Mouse (Mus musculus) hindbrain, embryonic 10.5 days (tissue): ENCODE measurements around the gene Bicc1. TPM values are rescaled to one million over a fixed set of nuclear protein-coding genes. Genes with fewer than 3 reads are reported as not detected.

Source experiments
- DNase-seq: peaks from one replicate; pipeline ENCODE4 v3.0.0-alpha.2; 2017; ENCODE audit warnings: low spot score
- H3K27ac ChIP-seq: fragments of 300-500 bp; sonication (generic); 2 replicates; pipeline ENCODE4 v1.5.1; 2016; ENCODE audit warnings: mild to moderate bottlenecking, moderate library complexity
- H3K27me3 ChIP-seq: fragments of 300-500 bp; sonication (generic); 2 replicates; pipeline ENCODE4 v1.6.1; 2016; ENCODE audit warnings: mild to moderate bottlenecking; ENCODE audit not compliant: poor library complexity, insufficient read depth, severe bottlenecking
- H3K36me3 ChIP-seq: fragments of 300-500 bp; sonication (generic); 2 replicates; pipeline ENCODE4 v1.6.1; 2016; ENCODE audit warnings: mild to moderate bottlenecking, moderate library complexity
- H3K4me1 ChIP-seq: fragments of 300-500 bp; sonication (generic); replicated peaks from 2 replicates; pipeline ENCODE4 v1.6.1; 2016; ENCODE audit warnings: mild to moderate bottlenecking
- H3K4me3 ChIP-seq: fragments of 300-500 bp; sonication (generic); 2 replicates; pipeline ENCODE4 v1.5.1; 2016; ENCODE audit warnings: mild to moderate bottlenecking, moderate library complexity
- H3K9me3 ChIP-seq: fragments of 300-500 bp; sonication (generic); 2 replicates; pipeline ENCODE4 v1.6.1; 2016; ENCODE audit warnings: mild to moderate bottlenecking, moderate library complexity
- WGBS: fragments of 180-500 bp; shearing (Covaris S2); methylation state at CpG from one replicate; pipeline ENCODE4 v1.1.7; 2016; 5-methylcytosine and 5-hydroxymethylcytosine counted together
- polyA plus RNA-seq: library from polyadenylated mRNA; unstranded; fragments of >200 nt; fragmentation: Nextera tagmentation; extraction: Ambion mirVana; gene quantifications from 2 replicates; pipeline ENCODE4 v1.2.1, GENCODE M21; 2016

The Bicc1 gene
- polyA plus RNA-seq, 1 experiment from 2014 or later = 5.5 TPM

- Histone ChIP-seq H3K27ac (no peak overlapping the region), H3K9me3 (no peaks in the 10 kb centered on the region), H3K27me3 (no peaks in the 10 kb centered on the region), H3K4me1 (no peaks in the 10 kb centered on the region), H3K4me3 (no peak overlapping the region), H3K36me3 (no peaks in the 10 kb centered on the region)
- 91% methylated on average over 18 of the region's 18 CpGs for WGBS
- DNase-seq = no peak
Measured at GRCm38 (mm10) chr10:71025131-71025894, 134.2 kb downstream of the Bicc1 start.

- Histone ChIP-seq H3K27me3 (no peaks in the 10 kb centered on the region), H3K36me3 (no peaks in the 10 kb centered on the region), H3K4me1 (no peaks in the 10 kb centered on the region), H3K4me3 (no peak overlapping the region), H3K27ac (no peak overlapping the region), H3K9me3 (no peaks in the 10 kb centered on the region)
- DNase-seq = no peak
- WGBS = 82% methylated on average over 9 of the region's 9 CpGs
Measured at GRCm38 (mm10) chr10:71024681-71025080, 134.8 kb downstream of the Bicc1 start.

GRCm38 (mm10) chr10:71023471-71023870 lies 136.0 kb downstream of the Bicc1 start:
- H3K4me1 ChIP-seq = no peaks in the 10 kb centered on the region
- no peaks in the 10 kb centered on the region for H3K27me3 ChIP-seq
- no peak overlapping the region for H3K27ac ChIP-seq
- H3K4me3 ChIP-seq = no peak overlapping the region
- WGBS = 77% methylated on average over 3 of the region's 3 CpGs
- no peak for DNase-seq
- no peaks in the 10 kb centered on the region for H3K9me3 ChIP-seq
- no peaks in the 10 kb centered on the region for H3K36me3 ChIP-seq

GRCm38 (mm10) chr10:71020459-71020858 lies 139.0 kb downstream of the Bicc1 start:
- 88% methylated on average over 5 of the region's 5 CpGs for WGBS
- Histone ChIP-seq H3K36me3 (no peaks in the 10 kb centered on the region), H3K27ac (no peak overlapping the region), H3K9me3 (no peaks in the 10 kb centered on the region), H3K27me3 (no peaks in the 10 kb centered on the region), H3K4me1 (no peaks in the 10 kb centered on the region), H3K4me3 (no peak overlapping the region)
- no peak for DNase-seq

- DNase-seq = no peak
- 95% methylated on average over 6 of the region's 6 CpGs for WGBS
- H3K4me1 ChIP-seq = no peaks in the 10 kb centered on the region
- no peaks in the 10 kb centered on the region for H3K27me3 ChIP-seq
- no peak overlapping the region for H3K4me3 ChIP-seq
- no peaks in the 10 kb centered on the region for H3K9me3 ChIP-seq
- no peak overlapping the region for H3K27ac ChIP-seq
- H3K36me3 ChIP-seq = no peaks in the 10 kb centered on the region
Measured at GRCm38 (mm10) chr10:71019836-71020235, 139.7 kb downstream of the Bicc1 start.

- no peak overlapping the region for H3K27ac ChIP-seq
- no peak for DNase-seq
- H3K4me1 ChIP-seq = no peaks in the 10 kb centered on the region
- no peaks in the 10 kb centered on the region for H3K27me3 ChIP-seq
- H3K9me3 ChIP-seq = no peaks in the 10 kb centered on the region
- H3K36me3 ChIP-seq = no peaks in the 10 kb centered on the region
- 88% methylated on average over 19 of the region's 19 CpGs for WGBS
- no peak overlapping the region for H3K4me3 ChIP-seq
Measured at GRCm38 (mm10) chr10:71009771-71010496, 149.6 kb downstream of the Bicc1 start.

- Histone ChIP-seq H3K4me3 (no peak overlapping the region), H3K36me3 (no peaks in the 10 kb centered on the region), H3K27me3 (no peaks in the 10 kb centered on the region), H3K27ac (no peak overlapping the region), H3K9me3 (no peaks in the 10 kb centered on the region), H3K4me1 (no peaks in the 10 kb centered on the region)
- DNase-seq = no peak
- WGBS = 93% methylated on average over 11 of the region's 11 CpGs
Measured at GRCm38 (mm10) chr10:71008721-71009120, 150.8 kb downstream of the Bicc1 start.

GRCm38 (mm10) chr10:71007956-71008355 lies 151.5 kb downstream of the Bicc1 start:
- Histone ChIP-seq H3K4me1 (no peaks in the 10 kb centered on the region), H3K27me3 (no peaks in the 10 kb centered on the region), H3K4me3 (no peak overlapping the region), H3K9me3 (no peaks in the 10 kb centered on the region), H3K27ac (no peak overlapping the region), H3K36me3 (no peaks in the 10 kb centered on the region)
- 89% methylated on average over 9 of the region's 9 CpGs for WGBS
- no peak for DNase-seq

GRCm38 (mm10) chr10:71007516-71007915 lies 152.0 kb downstream of the Bicc1 start:
- no peaks in the 10 kb centered on the region for H3K36me3 ChIP-seq
- DNase-seq = no peak
- H3K27ac ChIP-seq = no peak overlapping the region
- H3K4me1 ChIP-seq = no peaks in the 10 kb centered on the region
- no peak overlapping the region for H3K4me3 ChIP-seq
- H3K9me3 ChIP-seq = no peaks in the 10 kb centered on the region
- WGBS = 92% methylated on average over 5 of the region's 5 CpGs
- no peaks in the 10 kb centered on the region for H3K27me3 ChIP-seq

GRCm38 (mm10) chr10:71007001-71007400 lies 152.5 kb downstream of the Bicc1 start:
- no peaks in the 10 kb centered on the region for H3K4me1 ChIP-seq
- no peak for DNase-seq

GRCm38 (mm10) chr10:71002871-71003270 lies 156.6 kb downstream of the Bicc1 start:
- H3K27me3 ChIP-seq = no peaks in the 10 kb centered on the region
- WGBS = 92% methylated on average over 2 of the region's 2 CpGs
- no peak overlapping the region for H3K4me3 ChIP-seq
- no peaks in the 10 kb centered on the region for H3K9me3 ChIP-seq
- no peak for DNase-seq
- no peak overlapping the region for H3K27ac ChIP-seq
- no peaks in the 10 kb centered on the region for H3K36me3 ChIP-seq
- H3K4me1 ChIP-seq = no peaks in the 10 kb centered on the region

More at GRCm38 (mm10) chr10:71007001-71007400, 152.5 kb downstream of the Bicc1 start:
- WGBS = 88% methylated on average over 3 of the region's 3 CpGs
- H3K27me3 ChIP-seq = no peaks in the 10 kb centered on the region
- H3K36me3 ChIP-seq = no peaks in the 10 kb centered on the region
- no peaks in the 10 kb centered on the region for H3K9me3 ChIP-seq
- no peak overlapping the region for H3K4me3 ChIP-seq
- no peak overlapping the region for H3K27ac ChIP-seq

GRCm38 (mm10) chr10:71002186-71002585 lies 157.3 kb downstream of the Bicc1 start:
- DNase-seq = no peak
- H3K27me3 ChIP-seq = no peaks in the 10 kb centered on the region
- WGBS = 93% methylated on average over 4 of the region's 4 CpGs
- H3K36me3 ChIP-seq = no peaks in the 10 kb centered on the region
- no peak overlapping the region for H3K4me3 ChIP-seq
- no peak overlapping the region for H3K27ac ChIP-seq
- H3K9me3 ChIP-seq = no peaks in the 10 kb centered on the region
- H3K4me1 ChIP-seq = no peaks in the 10 kb centered on the region

- DNase-seq = no peak
- Histone ChIP-seq H3K4me1 (no peaks in the 10 kb centered on the region), H3K36me3 (no peaks in the 10 kb centered on the region), H3K9me3 (no peaks in the 10 kb centered on the region), H3K27me3 (no peaks in the 10 kb centered on the region), H3K27ac (no peak overlapping the region), H3K4me3 (no peak overlapping the region)
- 49% methylated on average over 4 of the region's 4 CpGs for WGBS
Measured at GRCm38 (mm10) chr10:70998136-70998535, 161.4 kb downstream of the Bicc1 start.
